Mouse (Mus musculus): ENCODE measurements at regions not wholly inside any gene's neighbourhood (a gene's known extent, or its start where the extent isn't known, plus 50 kb on each side); places are given as distances from the start of the nearest gene placed in this dataset.
"Not testable (repeated sequence)": the region's sequence is repeated elsewhere in the genome, so short reads cannot be mapped to it uniquely, and the experiment has no call there.

DNA sequence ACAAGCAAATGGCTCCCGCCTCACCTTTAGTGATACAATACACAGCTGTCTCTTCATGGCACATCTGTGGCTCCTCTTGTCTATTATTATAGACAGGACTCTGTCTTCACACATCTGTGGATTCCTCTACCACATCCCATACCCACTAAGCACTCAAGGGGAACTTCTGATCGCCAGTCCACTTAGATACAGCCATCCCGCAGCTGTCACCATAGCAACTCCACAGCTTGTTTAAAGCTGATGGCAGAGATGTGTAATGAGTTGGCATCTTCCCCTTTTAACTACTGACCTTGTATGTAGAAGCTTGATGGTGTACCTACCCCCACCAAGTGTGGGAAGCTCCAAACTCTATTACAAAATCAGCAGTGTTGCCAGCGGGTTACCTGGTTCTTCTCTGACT, 109.5 kb upstream of the Pfn2 start:
- no peak for DNase-seq (ENCODE audit: low spot score in 2 of 2)

DNA sequence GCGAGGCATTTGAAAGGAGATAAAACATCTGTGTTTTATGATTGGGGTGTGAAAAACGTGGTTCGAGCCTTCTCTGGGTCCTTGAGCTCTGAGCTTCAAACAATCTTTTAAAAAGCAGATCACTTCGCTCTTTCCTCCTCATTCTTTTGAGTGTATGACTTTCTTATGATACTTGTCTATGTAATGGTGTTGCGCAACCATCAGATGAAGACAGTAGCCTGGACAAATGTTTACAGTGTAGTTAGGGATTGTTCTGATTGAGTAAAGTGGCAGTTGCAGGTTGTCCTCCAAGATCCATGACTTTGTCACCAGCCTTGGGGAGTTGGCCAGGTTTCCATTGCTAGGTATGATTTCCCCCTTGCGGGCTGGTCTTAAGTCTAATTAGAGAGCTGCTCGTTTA, 116.1 kb upstream of the Pfn2 start:
- DNase-seq (ENCODE audit: low spot score in 2 of 2) = no peak

GRCm38 (mm10) chr3:57970614-57971013, 122.7 kb upstream of the Pfn2 start:
- not testable (repeated sequence) for DNase-seq (ENCODE audit: low spot score in 2 of 2)

- no peak for DNase-seq (ENCODE audit: low spot score in 2 of 2)
Observed at GRCm38 (mm10) chr3:57972469-57973245, 124.8 kb upstream of the Pfn2 start.

GRCm38 (mm10) chr3:57973546-57973945, 125.7 kb upstream of the Pfn2 start:
- DNase-seq (ENCODE audit: low spot score in 2 of 2) = no peak

GRCm38 (mm10) chr3:57975379-57975778, 127.5 kb upstream of the Pfn2 start:
- DNase-seq (ENCODE audit: low spot score in 2 of 2) = no peak

- no peak for DNase-seq (ENCODE audit: low spot score in 2 of 2)
Observed at GRCm38 (mm10) chr3:57976640-57977229, 128.9 kb upstream of the Pfn2 start.

GRCm38 (mm10) chr3:57988175-57988574, 140.3 kb upstream of the Pfn2 start:
- no peak for DNase-seq (ENCODE audit: low spot score in 2 of 2)

- no peak for DNase-seq (ENCODE audit: low spot score in 2 of 2)
Observed at GRCm38 (mm10) chr3:57990738-57991137, 142.9 kb upstream of the Pfn2 start.

- no peak for DNase-seq (ENCODE audit: low spot score in 2 of 2)
Observed at GRCm38 (mm10) chr3:57998121-57999102, 150.5 kb upstream of the Pfn2 start.

- no peak for DNase-seq (ENCODE audit: low spot score in 2 of 2)
Observed at GRCm38 (mm10) chr3:58002792-58003574, 155.1 kb upstream of the Pfn2 start.

DNA sequence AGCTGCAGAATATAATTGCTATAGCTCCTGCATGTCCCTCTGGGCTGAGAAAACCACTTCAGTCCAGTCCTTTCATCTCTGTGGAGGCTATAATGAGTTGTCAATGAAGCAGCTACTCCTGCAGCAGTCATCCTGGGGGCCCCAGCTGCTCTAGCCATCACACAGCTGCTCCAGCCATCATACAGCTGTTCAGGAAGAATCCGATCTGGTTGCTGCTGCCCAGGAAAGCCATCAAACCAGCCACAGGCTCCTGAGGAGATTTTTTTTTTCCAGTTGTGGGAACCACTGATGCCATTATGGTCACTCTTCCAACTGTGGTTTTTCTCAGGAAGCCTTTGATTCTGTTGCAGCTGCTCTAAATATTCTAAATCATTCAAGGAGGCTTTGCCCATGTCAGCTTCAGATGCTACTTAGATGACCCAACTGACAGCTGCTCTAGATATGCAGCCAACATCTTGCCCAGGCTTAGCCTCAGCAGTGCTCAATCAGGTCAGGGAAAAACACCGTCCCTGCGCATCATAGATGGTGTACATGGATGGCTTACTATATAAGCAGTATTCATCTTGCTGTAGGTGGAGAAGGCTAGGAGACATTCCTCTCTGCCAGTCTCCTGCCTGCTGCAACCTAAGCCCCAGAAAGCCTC, 177.0 kb upstream of the Pfn2 start:
- DNase-seq (ENCODE audit: low spot score in 2 of 2) = no peak

GRCm38 (mm10) chr3:58049618-58050017, 201.7 kb upstream of the Pfn2 start:
- DNase-seq (ENCODE audit: low spot score in 2 of 2) = no peak

GRCm38 (mm10) chr3:58054726-58055125, 206.8 kb upstream of the Pfn2 start:
- no peak for DNase-seq (ENCODE audit: low spot score in 2 of 2)

GRCm38 (mm10) chr3:58055181-58055580, 207.3 kb upstream of the Pfn2 start:
- DNase-seq (ENCODE audit: low spot score in 2 of 2) = no peak

- DNase-seq (ENCODE audit: low spot score in 2 of 2) = no peak
Observed at GRCm38 (mm10) chr3:58056191-58057063, 208.5 kb upstream of the Pfn2 start.

DNA sequence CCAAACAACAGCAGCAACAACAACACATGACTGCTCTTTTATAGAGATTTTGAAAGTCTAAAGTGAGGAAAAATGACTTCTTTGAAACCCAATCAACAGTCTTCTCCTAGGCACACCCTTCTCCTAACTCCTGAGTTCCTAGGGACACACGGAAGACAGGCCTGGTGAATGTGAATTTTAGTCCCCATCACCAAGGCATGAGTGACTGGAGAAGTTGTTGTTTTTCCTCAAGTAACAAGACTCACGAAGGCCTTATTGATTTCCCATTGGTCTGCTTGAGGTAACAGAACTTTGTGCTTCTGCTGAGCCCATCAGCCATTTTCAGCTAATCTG, 209.2 kb upstream of the Pfn2 start:
- no peak for DNase-seq (ENCODE audit: low spot score in 2 of 2)

DNA sequence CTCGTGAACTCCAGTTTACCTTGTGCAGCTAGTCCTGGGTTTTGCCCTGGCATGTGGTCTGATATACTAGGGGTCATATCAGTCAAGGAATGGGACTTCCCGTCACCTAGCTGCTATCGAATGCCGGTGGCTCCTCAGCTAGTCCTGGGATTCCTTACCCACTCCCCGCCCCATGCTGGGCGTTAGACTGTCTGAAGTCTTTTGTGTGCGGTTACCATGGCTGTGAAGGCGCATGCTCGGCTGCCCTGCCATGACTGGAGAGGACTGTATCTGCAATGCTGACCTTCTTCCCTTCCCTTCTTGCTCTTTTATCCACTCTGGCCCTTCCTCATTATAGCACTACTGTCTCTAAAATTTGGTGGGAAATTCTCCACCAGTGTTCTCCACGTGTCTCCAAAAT, 210.3 kb upstream of the Pfn2 start:
- no peak for DNase-seq (ENCODE audit: low spot score in 2 of 2)

GRCm38 (mm10) chr3:58063852-58064549, 216.1 kb upstream of the Pfn2 start:
- no peak for DNase-seq (ENCODE audit: low spot score in 2 of 2)

All from adrenal gland, postnatal 4 days (tissue).